Comparison of ENCODE assay signal across 16 mouse cellular contexts in the genomic region with DNA sequence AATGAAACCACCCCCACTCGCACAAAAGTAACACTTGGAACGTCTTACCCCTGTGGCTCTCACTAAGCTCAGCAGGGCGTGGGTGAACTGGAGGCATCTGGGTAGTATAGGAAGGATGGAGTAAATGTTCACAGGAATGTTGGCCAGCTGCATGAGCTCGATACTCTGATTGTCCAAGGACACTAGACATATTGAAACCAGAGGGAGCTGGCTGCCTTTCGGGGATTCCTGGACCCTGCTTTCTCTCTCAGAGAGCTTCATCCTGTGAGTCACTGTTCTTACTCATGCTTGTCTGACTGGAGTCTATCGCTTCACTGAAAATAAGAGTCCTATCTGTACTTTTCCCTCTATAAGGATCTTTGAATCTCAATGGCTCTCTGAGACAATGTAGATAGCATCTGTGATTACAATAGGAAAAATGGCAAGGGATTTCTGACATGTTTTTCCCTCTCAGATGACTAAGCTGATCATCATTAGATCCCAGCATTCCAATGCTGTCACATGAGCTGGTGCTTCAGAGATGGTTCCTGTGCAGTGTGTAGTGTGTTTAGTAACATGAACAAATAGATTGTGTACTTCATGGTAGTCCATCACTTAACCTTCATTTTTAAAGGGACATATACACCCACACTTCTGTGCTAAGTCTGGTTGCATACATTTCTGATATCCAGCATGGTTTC.
DNase-seq lines count a peak whose midpoint lies in the region; ATAC-seq lines count a peak whose summit lies in the region.
"Had no signal": no experiment of that assay in that cellular context is flagged by ENCODE, and none has a peak within 500 bp of the region (broad histone marks: within the 10 kb centered on the region; RNA-seq: fewer than 3 reads in every experiment).

No protein-coding gene starts in this region.

- H3K9me3 ChIP-seq in intestine, embryonic 16.5 days (ENCODE audit: control insufficient read depth, low read length), result no peaks in the 10 kb centered on the region
- H3K9me3 ChIP-seq: forebrain, embryonic 12.5 days; heart, embryonic 13.5 days; hindbrain, embryonic 13.5 days; neural tube, embryonic 12.5 days had no signal

- no peak overlapping the region for H3K27ac ChIP-seq in intestine, embryonic 16.5 days (ENCODE audit: low read length)
- H3K27ac ChIP-seq: forebrain, embryonic 12.5 days; heart, embryonic 13.5 days; layer of hippocampus, adult 2 months; neural tube, embryonic 12.5 days had no signal

- no peaks in the 10 kb centered on the region for H3K27me3 ChIP-seq in intestine, embryonic 16.5 days (replicated peaks; ENCODE audit: control insufficient read depth, insufficient read depth, low read length)
- H3K27me3 ChIP-seq: forebrain, embryonic 12.5 days; heart, embryonic 13.5 days; hindbrain, embryonic 13.5 days; neural tube, embryonic 12.5 days had no signal

- H3K9ac ChIP-seq in intestine, embryonic 16.5 days (ENCODE audit: low read depth, low read length), result no peak overlapping the region
- H3K9ac ChIP-seq: forebrain, embryonic 12.5 days; heart, embryonic 13.5 days; hindbrain, embryonic 13.5 days; liver, postnatal 0 days; neural tube, embryonic 12.5 days had no signal

- peak; percentile 87 for ATAC-seq in frontal cortex, adult (ENCODE audit: low TSS enrichment)
- no peak for ATAC-seq in intestine, embryonic 16.5 days
- ATAC-seq: liver, postnatal 0 days had no signal

- H3K36me3 ChIP-seq in intestine, embryonic 16.5 days (ENCODE audit: control insufficient read depth, insufficient read depth, low read length), result no peaks in the 10 kb centered on the region
- H3K36me3 ChIP-seq: forebrain, embryonic 12.5 days; heart, embryonic 13.5 days; hindbrain, embryonic 13.5 days; neural tube, embryonic 12.5 days had no signal

- DNase-seq in frontal cortex, postnatal 14 days (ENCODE audit: low spot score in 2 of 2), result no peak
- DNase-seq in left cerebral cortex, postnatal 36 days (ENCODE audit: low spot score in 2 of 2), result peak; percentile 14 to 22
- DNase-seq in left cerebral cortex, postnatal 14 days (ENCODE audit: low spot score in 2 of 2), result no peak
- DNase-seq in urinary bladder, postnatal 14 days (ENCODE audit: low spot score), result peak; percentile 8
- DNase-seq in urinary bladder, postnatal 25 days (ENCODE audit: low spot score), result no peak
- no peak for DNase-seq in liver
- DNase-seq: cerebellum, adult 9-10 months; kidney, adult 8-10 months; liver, postnatal 0 days had no signal

- no peak overlapping the region for H3K4me3 ChIP-seq in intestine, embryonic 16.5 days (ENCODE audit: low read length)
- H3K4me3 ChIP-seq: forebrain, embryonic 12.5 days; heart, embryonic 13.5 days; hindbrain, embryonic 13.5 days; layer of hippocampus, adult 2 months; neural tube, embryonic 12.5 days had no signal

- intact Hi-C loops in left cerebral cortex, postnatal 36 days (cut with DNase I), result no loop called here
- intact Hi-C loops in left cerebral cortex, postnatal 14 days (cut with DNase I), result no loop called here

- peaks cover 6% of the 10 kb centered on the region; the same call in 1 of the 2 replicates for H3K4me1 ChIP-seq in intestine, embryonic 16.5 days (ENCODE audit: control insufficient read depth, insufficient read depth, low read length)

- WGBS in intestine, embryonic 16.5 days, result 72% methylated on average over 6 of the region's 6 CpGs

- no peak overlapping the region for H3K4me2 ChIP-seq in intestine, embryonic 16.5 days (ENCODE audit: low read depth, low read length)
- H3K4me2 ChIP-seq: forebrain, embryonic 12.5 days; heart, embryonic 13.5 days; hindbrain, embryonic 13.5 days; neural tube, embryonic 12.5 days had no signal

Comparison
In these comparisons a context has a peak if more than half of its experiments do, and no peak if none do; other contexts are left out.
1. DNase-seq: peak in left cerebral cortex, postnatal 36 days (2 of 2) and urinary bladder, postnatal 14 days (single experiment); none in frontal cortex, postnatal 14 days (0 of 2), left cerebral cortex, postnatal 14 days (0 of 2), urinary bladder, postnatal 25 days (single experiment) and liver (single experiment).